Mouse (Mus musculus): ENCODE measurements around the gene Fanci. TPM values are rescaled to one million over a fixed set of nuclear protein-coding genes. Genes with fewer than 3 reads are reported as not detected.

The Fanci gene
- polyA plus RNA-seq, 1 experiment from 2014 or later, result 6.9 TPM

GRCm38 (mm10) chr7:79465461-79466044, 73.8 kb downstream of the Fanci start:
- peak overlapping the region; percentile 75 for H3K9ac ChIP-seq (ENCODE audit: low read length)
- no peaks in the 10 kb centered on the region for H3K27me3 ChIP-seq (replicated peaks; ENCODE audit: control insufficient read depth, insufficient read depth, low read length)
- peak overlapping the region; percentile 71 for H3K27ac ChIP-seq (ENCODE audit: low read depth, low read length)
- H3K9me3 ChIP-seq (replicated peaks; ENCODE audit: control insufficient read depth, low read length), result no peaks in the 10 kb centered on the region
- WGBS, result under 1% methylated on average over 43 of the region's 47 CpGs
- peaks cover 8% of the 10 kb centered on the region for H3K4me1 ChIP-seq (ENCODE audit: control insufficient read depth, insufficient read depth, low read length)
- H3K36me3 ChIP-seq (ENCODE audit: control insufficient read depth, insufficient read depth, low read length), result peaks cover 26% of the 10 kb centered on the region
- peak overlapping the region; percentile 93 for H3K4me2 ChIP-seq (ENCODE audit: low read length)
- DNase-seq (ENCODE audit: low spot score), result peak; percentile 35
- peak overlapping the region; percentile 69 for H3K4me3 ChIP-seq (ENCODE audit: low read depth, low read length)
- peak; percentile 66 for ATAC-seq

DNA sequence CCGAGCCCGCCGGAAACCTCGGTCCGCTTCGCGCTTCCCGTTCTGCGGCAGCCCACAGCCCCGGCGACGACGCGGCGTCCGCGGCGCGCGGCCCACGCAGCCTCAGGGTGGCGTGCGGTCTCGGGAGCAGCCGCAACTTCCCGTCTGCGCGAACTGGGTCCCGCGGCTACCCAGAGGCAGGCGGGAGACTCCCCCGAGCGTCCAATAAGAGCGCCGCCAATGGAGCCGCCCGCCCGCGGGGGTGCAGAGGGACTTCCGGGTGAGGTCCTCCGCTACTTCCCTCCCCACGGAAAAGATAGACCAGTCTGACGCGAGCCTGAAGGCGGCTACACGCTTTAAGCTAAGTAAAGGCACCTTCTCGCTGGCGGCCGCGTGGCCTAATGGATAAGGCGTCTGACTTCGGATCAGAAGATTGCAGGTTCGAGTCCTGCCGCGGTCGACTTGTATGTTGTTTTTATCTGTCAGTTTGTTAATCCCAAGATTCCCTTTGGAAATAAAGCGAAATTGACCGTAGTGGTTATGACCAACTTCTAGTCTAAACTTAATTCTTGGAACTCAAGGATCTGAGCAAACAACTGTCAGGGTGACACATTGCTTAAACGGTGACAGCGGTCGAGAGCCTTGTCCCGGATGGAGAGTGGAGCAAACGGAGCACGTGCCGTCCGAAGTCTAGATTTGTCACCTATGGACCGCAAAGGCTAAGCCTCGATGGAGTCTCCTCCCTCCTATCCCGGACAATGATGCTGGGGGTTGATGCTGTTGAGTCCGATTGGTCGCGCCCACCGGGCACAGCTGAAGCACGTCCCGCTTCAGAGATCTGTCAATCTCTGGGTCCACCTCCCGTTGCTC, 74.5 kb downstream of the Fanci start, which contains the start of gene Polg:
Gene Polg, minus strand, starts transcription at position 310 of the 849 bp plus-strand sequence.
- peak within 1 kb of the TSS; percentile 93 for H3K4me2 ChIP-seq (ENCODE audit: low read length)
- peaks cover 8% of the 10 kb centered on the region for H3K4me1 ChIP-seq (ENCODE audit: control insufficient read depth, insufficient read depth, low read length)
- H3K27ac ChIP-seq (ENCODE audit: low read depth, low read length), result peak within 1 kb of the TSS; percentile 71
- H3K4me3 ChIP-seq (ENCODE audit: low read depth, low read length), result peak within 1 kb of the TSS; percentile 69
- H3K27me3 ChIP-seq (replicated peaks; ENCODE audit: control insufficient read depth, insufficient read depth, low read length), result no peaks in the 10 kb centered on the region
- peak; percentile 99 for DNase-seq (ENCODE audit: low spot score)
- peak within 1 kb of the TSS; percentile 75 for H3K9ac ChIP-seq (ENCODE audit: low read length)
- under 1% methylated on average over 75 of the region's 76 CpGs for WGBS
- no peaks in the 10 kb centered on the region for H3K9me3 ChIP-seq (replicated peaks; ENCODE audit: control insufficient read depth, low read length)
- peak; percentile 98 for ATAC-seq
- H3K36me3 ChIP-seq (ENCODE audit: control insufficient read depth, insufficient read depth, low read length), result peaks cover 19% of the 10 kb centered on the region

DNA sequence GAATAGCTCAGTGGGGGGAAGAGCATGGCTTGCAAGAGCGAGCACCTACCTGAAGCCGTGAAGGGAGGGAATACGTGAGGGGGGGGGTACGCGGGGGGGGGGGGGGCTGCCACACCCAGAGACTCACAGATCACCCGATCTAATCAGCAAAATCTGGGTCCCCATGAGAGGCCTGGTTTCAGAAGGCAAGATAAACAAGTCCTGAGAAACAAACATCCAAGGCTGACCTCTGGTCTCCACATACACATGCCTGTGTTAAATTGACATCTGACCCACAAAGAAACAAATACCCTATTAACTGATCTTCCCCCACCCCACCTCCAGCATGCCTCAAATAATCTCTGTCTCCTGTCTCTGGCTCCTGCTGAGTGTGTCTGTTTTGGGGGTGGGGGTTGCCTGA, 76.2 kb downstream of the Fanci start:
- ATAC-seq, result no peak
- H3K4me3 ChIP-seq (ENCODE audit: low read depth, low read length), result peak overlapping the region; percentile 69; the same call in 1 of the 2 replicates
- H3K9ac ChIP-seq (ENCODE audit: low read length), result no peak overlapping the region
- H3K4me1 ChIP-seq (ENCODE audit: control insufficient read depth, insufficient read depth, low read length), result peaks cover 8% of the 10 kb centered on the region
- peak overlapping the region; percentile 85 for H3K4me2 ChIP-seq (ENCODE audit: low read length)
- 0% methylated on average over 3 of the region's 6 CpGs for WGBS
- H3K27me3 ChIP-seq (replicated peaks; ENCODE audit: control insufficient read depth, insufficient read depth, low read length), result no peaks in the 10 kb centered on the region
- no peak overlapping the region for H3K27ac ChIP-seq (ENCODE audit: low read depth, low read length)
- no peak for DNase-seq (ENCODE audit: low spot score)
- H3K36me3 ChIP-seq (ENCODE audit: control insufficient read depth, insufficient read depth, low read length), result peaks cover 6% of the 10 kb centered on the region
- no peaks in the 10 kb centered on the region for H3K9me3 ChIP-seq (replicated peaks; ENCODE audit: control insufficient read depth, low read length)

DNA sequence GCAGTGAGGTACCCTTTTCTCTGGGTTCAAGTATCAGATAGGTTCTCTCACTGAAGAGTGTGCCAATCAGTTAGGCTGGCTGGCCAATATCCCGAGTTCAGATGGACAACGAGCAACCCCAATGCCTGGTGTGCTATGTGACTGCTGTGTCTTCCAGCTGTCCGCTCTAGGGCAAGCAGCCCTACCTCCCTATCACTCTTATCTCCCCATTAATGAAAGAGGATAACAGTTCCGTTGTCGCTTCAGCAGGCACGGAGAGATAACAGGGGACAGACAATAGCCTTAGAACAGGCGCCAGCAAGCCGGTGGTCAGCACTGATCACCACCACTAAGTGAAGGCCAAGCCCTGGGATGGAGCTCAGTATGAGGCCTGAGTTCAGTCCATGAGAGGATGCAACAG, 77.3 kb downstream of the Fanci start:
- Histone ChIP-seq H3K4me2 (ENCODE audit: low read length) (no peak overlapping the region), H3K4me3 (ENCODE audit: low read depth, low read length) (no peak overlapping the region), H3K27me3 (replicated peaks; ENCODE audit: control insufficient read depth, insufficient read depth, low read length) (no peaks in the 10 kb centered on the region), H3K9me3 (replicated peaks; ENCODE audit: control insufficient read depth, low read length) (no peaks in the 10 kb centered on the region), H3K36me3 (ENCODE audit: control insufficient read depth, insufficient read depth, low read length) (no peaks in the 10 kb centered on the region), H3K4me1 (ENCODE audit: control insufficient read depth, insufficient read depth, low read length) (peaks cover 8% of the 10 kb centered on the region), H3K9ac (ENCODE audit: low read length) (no peak overlapping the region), H3K27ac (ENCODE audit: low read depth, low read length) (no peak overlapping the region)
- WGBS, result 57% methylated on average over 8 of the region's 8 CpGs
- no peak for DNase-seq (ENCODE audit: low spot score)
- no peak for ATAC-seq

DNA sequence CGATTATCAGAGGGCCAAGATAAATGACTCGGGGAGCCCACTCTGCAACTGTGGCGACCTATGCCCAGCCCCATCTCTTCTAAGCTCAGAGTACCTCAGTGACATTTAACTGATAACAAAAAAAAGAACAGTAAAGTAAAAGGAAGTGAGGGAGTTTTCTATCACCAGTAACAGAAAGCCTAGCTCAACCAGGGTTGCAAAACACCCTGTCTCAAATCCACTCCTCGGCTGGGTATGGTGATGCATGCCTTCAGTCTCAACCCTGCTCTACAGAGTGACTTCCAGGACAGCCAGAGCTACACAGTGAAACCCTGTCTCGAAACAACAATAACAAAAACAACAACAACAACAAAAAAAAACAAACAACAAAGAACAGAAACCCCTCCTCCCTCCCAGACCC, 78.0 kb downstream of the Fanci start:
- H3K27ac ChIP-seq (ENCODE audit: low read depth, low read length), result no peak overlapping the region
- H3K4me1 ChIP-seq (ENCODE audit: control insufficient read depth, insufficient read depth, low read length), result peaks cover 4% of the 10 kb centered on the region
- no peaks in the 10 kb centered on the region for H3K36me3 ChIP-seq (ENCODE audit: control insufficient read depth, insufficient read depth, low read length)
- no peaks in the 10 kb centered on the region for H3K9me3 ChIP-seq (replicated peaks; ENCODE audit: control insufficient read depth, low read length)
- 83% methylated on average over 5 of the region's 5 CpGs for WGBS
- no peak overlapping the region for H3K9ac ChIP-seq (ENCODE audit: low read length)
- H3K4me3 ChIP-seq (ENCODE audit: low read depth, low read length), result no peak overlapping the region
- H3K4me2 ChIP-seq (ENCODE audit: low read length), result no peak overlapping the region
- no peak for DNase-seq (ENCODE audit: low spot score)
- H3K27me3 ChIP-seq (replicated peaks; ENCODE audit: control insufficient read depth, insufficient read depth, low read length), result no peaks in the 10 kb centered on the region
- no peak for ATAC-seq

DNA sequence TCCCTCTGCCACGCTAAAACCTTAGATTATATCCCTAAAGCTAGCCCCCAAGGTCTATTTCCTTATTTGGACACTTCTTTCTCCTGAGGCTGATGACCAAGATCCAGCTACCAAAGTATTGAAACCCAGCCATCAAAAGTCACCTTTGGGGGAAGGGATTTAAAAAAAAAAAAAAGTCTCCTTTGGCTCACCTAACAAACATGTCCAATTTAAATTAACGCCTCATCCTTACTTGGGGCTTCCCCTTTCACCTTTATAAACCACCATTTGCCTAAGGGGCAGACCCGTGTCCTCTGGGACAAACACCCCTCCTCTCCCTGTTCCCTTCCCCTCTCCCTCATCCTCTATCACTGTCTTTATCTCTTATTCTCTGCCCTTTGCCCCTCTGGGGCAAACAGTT, 79.0 kb downstream of the Fanci start:
- Histone ChIP-seq H3K27ac (ENCODE audit: low read depth, low read length) (no peak overlapping the region), H3K27me3 (replicated peaks; ENCODE audit: control insufficient read depth, insufficient read depth, low read length) (no peaks in the 10 kb centered on the region), H3K4me1 (ENCODE audit: control insufficient read depth, insufficient read depth, low read length) (no peaks in the 10 kb centered on the region; the same call in 1 of the 2 replicates), H3K9me3 (replicated peaks; ENCODE audit: control insufficient read depth, low read length) (no peaks in the 10 kb centered on the region), H3K4me2 (ENCODE audit: low read length) (no peak overlapping the region), H3K9ac (ENCODE audit: low read length) (no peak overlapping the region), H3K36me3 (ENCODE audit: control insufficient read depth, insufficient read depth, low read length) (no peaks in the 10 kb centered on the region), H3K4me3 (ENCODE audit: low read depth, low read length) (no peak overlapping the region)
- no peak for DNase-seq (ENCODE audit: low spot score)
- WGBS, result 72% methylated on average over 3 of the region's 3 CpGs
- ATAC-seq, result no peak

- Histone ChIP-seq H3K27ac (ENCODE audit: low read depth, low read length) (no peak overlapping the region), H3K36me3 (ENCODE audit: control insufficient read depth, insufficient read depth, low read length) (no peaks in the 10 kb centered on the region), H3K27me3 (replicated peaks; ENCODE audit: control insufficient read depth, insufficient read depth, low read length) (no peaks in the 10 kb centered on the region), H3K4me1 (ENCODE audit: control insufficient read depth, insufficient read depth, low read length) (no peaks in the 10 kb centered on the region; the same call in 1 of the 2 replicates), H3K9ac (ENCODE audit: low read length) (no peak overlapping the region), H3K9me3 (replicated peaks; ENCODE audit: control insufficient read depth, low read length) (no peaks in the 10 kb centered on the region), H3K4me3 (ENCODE audit: low read depth, low read length) (no peak overlapping the region), H3K4me2 (ENCODE audit: low read length) (no peak overlapping the region)
- DNase-seq (ENCODE audit: low spot score) (peak; percentile 16), ATAC-seq (no peak)
- WGBS, result 67% methylated on average over 7 of the region's 7 CpGs
These were observed 79.7 kb downstream of the Fanci start for GRCm38 (mm10) chr7:79471436-79471835.

DNA sequence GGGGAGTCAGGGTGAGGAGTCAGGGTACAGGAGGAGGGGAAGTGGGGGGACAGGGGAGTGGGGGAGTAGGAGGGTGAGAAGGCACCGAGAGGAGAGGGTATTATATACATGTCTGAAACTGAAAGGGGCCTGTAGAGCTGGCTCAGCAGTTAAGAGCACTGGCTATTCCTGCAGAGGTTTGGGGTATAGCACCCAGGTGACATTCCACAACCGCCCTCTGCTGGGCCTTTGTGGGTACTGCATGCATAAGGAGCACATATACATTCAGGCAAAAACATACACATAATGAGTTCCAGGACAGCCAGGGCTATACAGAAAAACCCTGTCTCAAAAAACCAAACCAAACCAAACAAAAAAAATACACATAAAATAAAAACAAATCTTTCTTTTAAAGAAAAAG, 81.1 kb downstream of the Fanci start:
- Histone ChIP-seq H3K4me3 (ENCODE audit: low read depth, low read length) (no peak overlapping the region), H3K27me3 (replicated peaks; ENCODE audit: control insufficient read depth, insufficient read depth, low read length) (no peaks in the 10 kb centered on the region), H3K27ac (ENCODE audit: low read depth, low read length) (no peak overlapping the region), H3K9me3 (replicated peaks; ENCODE audit: control insufficient read depth, low read length) (no peaks in the 10 kb centered on the region), H3K4me2 (ENCODE audit: low read length) (no peak overlapping the region), H3K4me1 (ENCODE audit: control insufficient read depth, insufficient read depth, low read length) (no peaks in the 10 kb centered on the region; the same call in 1 of the 2 replicates), H3K9ac (ENCODE audit: low read length) (no peak overlapping the region), H3K36me3 (ENCODE audit: control insufficient read depth, insufficient read depth, low read length) (no peaks in the 10 kb centered on the region)
- WGBS, result 66% methylated on average over 2 of the region's 2 CpGs
- DNase-seq (ENCODE audit: low spot score), result no peak
- ATAC-seq, result no peak
